Mouse (Mus musculus) heart, embryonic 16.5 days (tissue): Measurements from ENCODE around the gene Tepsin. TPM values are rescaled to one million over a fixed set of nuclear protein-coding genes. Genes with fewer than 3 reads are reported as not detected.

Experiments
- ATAC-seq: fragments of 200-750 bp; cut with Nextera tagmentation; replicated peaks from 2 replicates; pipeline ENCODE4 v1.8.0; 2017; ENCODE audit warnings: moderate number of reproducible peaks; ENCODE audit not compliant: insufficient read depth, low FRiP score; ENCODE audit errors: extremely low read depth
- H3K27ac ChIP-seq: fragments of 300-500 bp; sonication (generic); 2 replicates; pipeline ENCODE4 v1.5.1; 2014; ENCODE audit warnings: mild to moderate bottlenecking, low read length, control low read depth, moderate library complexity
- H3K27me3 ChIP-seq: fragments of 300-500 bp; sonication (generic); 2 replicates; pipeline ENCODE4 v1.6.1; 2014; ENCODE audit warnings: low read length, mixed read lengths; ENCODE audit not compliant: control insufficient read depth, insufficient read depth
- H3K36me3 ChIP-seq: fragments of 300-500 bp; sonication (generic); 2 replicates; pipeline ENCODE4 v1.6.1; 2014; ENCODE audit not compliant: control insufficient read depth, insufficient read depth
- H3K4me1 ChIP-seq: fragments of 300-500 bp; sonication (generic); 2 replicates; pipeline ENCODE4 v1.6.1; 2014; ENCODE audit warnings: low read length, mixed read lengths; ENCODE audit not compliant: control insufficient read depth, insufficient read depth
- H3K4me2 ChIP-seq: fragments of 300-500 bp; sonication (generic); 2 replicates; pipeline ENCODE4 v1.6.1; 2014; ENCODE audit warnings: low read depth, mild to moderate bottlenecking, control low read depth, low read length
- H3K4me3 ChIP-seq: fragments of 300-500 bp; sonication (generic); 2 replicates; pipeline ENCODE4 v1.5.1; 2014; ENCODE audit warnings: mild to moderate bottlenecking, control low read depth, low read length
- H3K9ac ChIP-seq: fragments of 300-500 bp; sonication (generic); 2 replicates; pipeline ENCODE4 v1.6.1; 2014; ENCODE audit warnings: low read length, control low read depth
- H3K9me3 ChIP-seq: fragments of 300-500 bp; sonication (generic); replicated peaks from 2 replicates; pipeline ENCODE4 v1.6.1; 2016; ENCODE audit warnings: low read length; ENCODE audit not compliant: control insufficient read depth
- WGBS: fragments of 180-500 bp; shearing (Covaris S2); extraction: QIAGEN DNeasy Blood & Tissue Kit; methylation state at CpG from one replicate; pipeline ENCODE4 v1.1.7; 2014; 5-methylcytosine and 5-hydroxymethylcytosine counted together
- polyA plus RNA-seq: library from polyadenylated mRNA; unstranded; fragments of >200 nt; fragmentation: Nextera tagmentation; extraction: Ambion mirVana; gene quantifications from 2 replicates; pipeline ENCODE4 v1.2.1, GENCODE M21; 2015

Gene Tepsin
- polyA plus RNA-seq, 1 experiment from 2014 or later, result 16.9 TPM

DNA sequence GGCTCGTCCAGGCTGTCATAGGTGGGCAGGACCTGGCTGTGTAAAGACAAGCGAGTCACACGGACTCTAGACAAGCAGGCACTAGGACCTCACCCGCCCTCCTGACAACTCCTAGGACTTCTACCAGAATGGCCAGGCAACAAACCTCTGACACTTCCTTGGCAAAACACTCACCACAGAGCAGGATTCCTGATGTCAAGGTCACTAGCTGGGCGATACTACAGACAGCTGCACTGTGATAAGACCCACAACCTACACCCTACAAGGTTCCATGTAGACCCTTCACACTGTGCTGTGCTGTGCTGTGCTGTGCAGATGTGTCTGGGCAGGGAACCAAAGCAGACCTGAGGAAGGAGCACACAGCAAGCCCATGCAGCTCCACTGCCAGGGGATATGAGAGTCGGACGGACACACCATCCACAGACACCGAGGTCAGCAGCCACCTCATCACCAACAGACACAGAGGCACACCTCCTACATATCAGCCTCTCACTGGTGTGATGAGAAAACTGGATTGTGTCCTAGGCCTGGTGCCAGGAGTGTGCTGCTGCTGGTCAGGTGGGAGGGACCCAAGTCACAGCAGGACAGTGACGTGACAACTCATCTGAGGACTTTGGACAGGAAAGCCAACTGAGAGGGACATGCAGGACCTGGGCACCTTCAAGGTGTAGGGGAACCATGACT, 36.5 kb upstream of the Tepsin start:
- Histone ChIP-seq H3K9me3 (no peaks in the 10 kb centered on the region), H3K4me1 (peaks cover 57% of the 10 kb centered on the region), H3K4me2 (peak overlapping the region; percentile 2; the same call in 1 of the 2 replicates), H3K9ac (no peak overlapping the region), H3K27ac (peak overlapping the region; percentile 94), H3K36me3 (peaks cover 27% of the 10 kb centered on the region), H3K4me3 (no peak overlapping the region), H3K27me3 (no peaks in the 10 kb centered on the region)
- peak; percentile 50 for ATAC-seq
- 45% methylated on average over 9 of the region's 9 CpGs for WGBS

DNA sequence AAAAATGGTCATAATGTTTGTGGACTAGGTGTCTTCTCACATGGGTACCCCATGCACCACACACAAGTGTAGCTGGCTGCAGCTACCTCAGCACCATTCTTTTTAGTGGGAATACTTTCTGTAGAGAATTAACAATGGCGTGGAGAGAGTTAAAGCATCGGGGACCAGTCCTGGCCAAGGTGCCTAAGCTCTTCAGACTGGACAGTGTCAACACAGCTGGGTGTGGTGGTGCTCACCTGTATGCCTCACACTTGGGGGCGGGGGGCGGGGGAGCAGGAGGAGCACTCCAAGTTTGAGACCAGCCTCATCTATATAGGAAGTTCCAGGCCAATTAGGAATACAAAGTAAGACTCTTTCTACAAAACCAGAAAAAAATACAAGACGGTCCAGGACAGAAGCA, 35.6 kb upstream of the Tepsin start:
- no peak overlapping the region for H3K9ac ChIP-seq
- H3K4me3 ChIP-seq, result no peak overlapping the region
- H3K27me3 ChIP-seq, result no peaks in the 10 kb centered on the region
- H3K9me3 ChIP-seq, result no peaks in the 10 kb centered on the region
- peak overlapping the region; percentile 94 for H3K27ac ChIP-seq
- peaks cover 30% of the 10 kb centered on the region for H3K36me3 ChIP-seq
- peaks cover 49% of the 10 kb centered on the region for H3K4me1 ChIP-seq
- 85% methylated on average over 5 of the region's 5 CpGs for WGBS
- ATAC-seq, result no peak
- no peak overlapping the region for H3K4me2 ChIP-seq

DNA sequence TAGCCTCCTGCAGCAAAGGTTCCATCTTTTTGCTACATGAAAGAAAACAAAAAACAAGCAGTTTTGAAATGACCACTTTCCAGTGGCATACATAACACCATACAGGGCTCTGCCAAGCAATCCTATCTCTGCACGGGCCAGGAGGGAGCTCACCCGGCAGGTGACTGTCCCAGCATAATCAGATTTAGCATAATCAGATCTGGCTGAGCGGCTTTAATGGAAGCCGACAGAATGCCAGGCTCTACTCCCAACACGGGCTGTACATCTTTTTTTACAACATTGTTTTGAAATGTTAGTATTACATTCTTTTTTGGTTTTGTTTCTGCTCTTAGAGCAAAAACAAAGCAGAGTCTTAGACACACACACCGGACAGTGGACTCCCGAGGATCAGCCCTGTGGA, 30.8 kb upstream of the Tepsin start:
- no peaks in the 10 kb centered on the region for H3K27me3 ChIP-seq
- WGBS, result 86% methylated on average over 7 of the region's 7 CpGs
- no peak for ATAC-seq
- no peak overlapping the region for H3K4me2 ChIP-seq
- H3K4me3 ChIP-seq, result no peak overlapping the region
- no peaks in the 10 kb centered on the region for H3K9me3 ChIP-seq
- H3K27ac ChIP-seq, result no peak overlapping the region
- peaks cover 45% of the 10 kb centered on the region for H3K36me3 ChIP-seq
- H3K4me1 ChIP-seq, result peaks cover 2% of the 10 kb centered on the region
- no peak overlapping the region for H3K9ac ChIP-seq

DNA sequence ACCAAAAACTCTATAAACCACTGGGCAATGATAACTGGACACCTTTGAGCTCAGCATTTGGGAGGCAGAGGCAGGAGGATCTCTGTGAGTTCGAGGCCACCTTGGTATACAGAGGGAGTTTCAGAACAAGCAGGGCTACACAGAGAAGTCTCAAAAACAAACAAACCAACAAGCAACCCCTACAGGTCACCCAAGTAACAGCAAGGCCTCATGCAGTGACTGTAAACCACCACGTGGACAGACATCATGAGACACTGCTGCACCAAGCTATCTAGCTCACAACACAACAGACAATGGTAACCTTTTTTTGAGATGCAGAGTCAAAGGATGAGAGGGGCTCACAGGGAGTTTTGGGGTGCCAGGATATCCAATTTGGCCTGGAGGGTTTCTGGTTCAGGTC, 28.3 kb upstream of the Tepsin start:
- H3K4me2 ChIP-seq, result no peak overlapping the region
- WGBS, result 88% methylated on average over 2 of the region's 2 CpGs
- H3K27me3 ChIP-seq, result no peaks in the 10 kb centered on the region
- ATAC-seq, result no peak
- no peaks in the 10 kb centered on the region for H3K9me3 ChIP-seq
- no peak overlapping the region for H3K9ac ChIP-seq
- H3K4me1 ChIP-seq, result no peaks in the 10 kb centered on the region
- H3K36me3 ChIP-seq, result peaks cover 34% of the 10 kb centered on the region
- H3K4me3 ChIP-seq, result no peak overlapping the region
- no peak overlapping the region for H3K27ac ChIP-seq

DNA sequence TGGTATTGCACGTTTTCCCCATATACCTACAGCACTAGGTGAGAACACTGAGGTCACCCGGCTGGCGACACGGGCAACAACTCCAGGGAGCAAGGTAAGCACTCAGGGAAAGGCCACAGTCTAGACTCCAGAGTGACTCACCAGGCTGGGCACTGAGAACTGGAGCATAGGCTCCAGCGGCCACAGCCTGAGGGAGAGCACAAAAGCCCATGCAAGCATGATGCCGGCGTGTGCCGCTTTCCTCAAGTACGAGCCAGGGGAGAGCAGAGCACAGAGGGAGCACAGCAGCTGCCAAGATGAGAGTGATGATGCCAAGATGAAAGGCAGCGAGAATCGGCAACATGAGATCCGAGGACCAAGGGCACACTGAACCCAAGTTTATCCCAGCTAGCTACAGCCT, 23.6 kb upstream of the Tepsin start:
- Histone ChIP-seq H3K9ac (no peak overlapping the region), H3K9me3 (no peaks in the 10 kb centered on the region), H3K36me3 (peaks cover 10% of the 10 kb centered on the region; the same call in 1 of the 2 replicates), H3K4me3 (no peak overlapping the region), H3K27ac (no peak overlapping the region), H3K4me1 (peaks cover 8% of the 10 kb centered on the region), H3K4me2 (no peak overlapping the region), H3K27me3 (no peaks in the 10 kb centered on the region)
- 83% methylated on average over 12 of the region's 12 CpGs for WGBS
- ATAC-seq, result no peak

DNA sequence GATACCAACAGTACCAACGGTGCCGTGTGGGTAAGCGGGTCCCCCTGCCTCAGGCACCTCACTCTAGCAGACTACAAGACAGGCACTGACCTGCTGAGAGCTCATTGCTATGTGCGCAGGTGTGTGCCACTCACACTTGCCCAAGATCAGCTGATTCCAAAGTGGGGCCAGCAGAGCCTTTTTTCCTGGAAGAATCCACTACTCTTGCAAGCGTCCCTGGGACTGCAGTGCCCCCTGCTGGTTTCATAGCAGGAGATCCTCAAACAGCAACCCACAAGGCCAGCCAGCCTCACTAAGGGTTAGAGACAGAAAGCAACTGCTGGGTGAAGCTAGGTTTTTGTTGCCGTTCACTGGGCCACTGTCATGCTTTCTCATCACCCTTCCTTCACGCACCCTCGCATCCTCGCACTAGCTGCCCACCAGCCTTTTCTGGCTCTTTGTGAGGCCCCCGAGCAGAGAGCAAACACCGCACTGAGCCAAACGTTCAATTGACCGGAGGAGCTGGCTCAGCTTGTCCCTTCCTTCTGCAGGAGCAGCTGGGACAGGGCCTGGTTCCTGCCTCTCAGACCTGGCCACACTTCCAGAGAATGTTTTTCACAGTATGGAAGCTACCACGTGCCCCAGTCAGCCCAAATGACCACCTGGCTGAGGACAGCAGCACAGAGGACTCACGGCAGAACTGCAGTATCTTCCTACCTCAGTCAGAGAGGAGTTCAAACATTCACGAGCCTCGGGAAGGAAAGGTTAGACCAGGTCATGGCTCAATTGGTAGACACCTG, 22.3 kb upstream of the Tepsin start:
- no peak for ATAC-seq
- no peak overlapping the region for H3K4me3 ChIP-seq
- no peak overlapping the region for H3K4me2 ChIP-seq
- WGBS, result 85% methylated on average over 17 of the region's 17 CpGs
- peak overlapping the region; percentile 9; the same call in 1 of the 2 replicates for H3K9ac ChIP-seq
- H3K9me3 ChIP-seq, result no peaks in the 10 kb centered on the region
- no peak overlapping the region for H3K27ac ChIP-seq
- peaks cover 8% of the 10 kb centered on the region for H3K4me1 ChIP-seq
- H3K36me3 ChIP-seq, result peaks cover 8% of the 10 kb centered on the region
- no peaks in the 10 kb centered on the region for H3K27me3 ChIP-seq

DNA sequence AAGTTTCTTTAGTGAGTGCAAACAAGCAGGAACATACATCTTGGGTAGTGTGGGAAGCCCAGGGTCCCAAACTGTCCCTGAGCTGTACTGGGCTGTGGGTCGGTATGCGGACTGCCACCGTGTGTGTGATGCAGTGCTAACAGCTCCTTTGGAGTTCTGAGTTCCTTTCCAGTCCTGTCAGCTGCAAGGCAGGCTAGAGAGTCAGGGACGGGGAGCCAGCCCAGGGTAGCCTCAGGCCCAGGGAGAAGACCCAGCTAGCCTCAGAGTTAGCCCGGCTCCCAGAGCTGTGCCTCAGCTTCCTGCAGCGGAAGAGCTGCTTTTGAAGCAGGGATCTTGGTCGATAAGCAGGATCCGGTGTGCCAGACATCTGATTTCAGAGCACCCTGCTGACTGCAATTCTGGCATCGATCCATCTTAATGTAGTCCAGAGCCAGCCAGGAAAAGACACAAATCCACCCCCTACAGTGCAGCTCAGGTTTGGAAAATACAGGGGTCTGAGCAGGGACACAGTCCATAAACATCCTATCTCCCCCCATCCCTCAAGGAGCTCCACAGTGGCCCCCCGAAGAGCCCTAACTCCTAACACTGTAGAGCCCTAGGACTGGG, 21.5 kb upstream of the Tepsin start:
- ATAC-seq, result peak; percentile 53; the same call in 1 of the 2 replicates
- no peak overlapping the region for H3K27ac ChIP-seq
- no peaks in the 10 kb centered on the region for H3K27me3 ChIP-seq
- H3K4me1 ChIP-seq, result peaks cover 8% of the 10 kb centered on the region
- H3K4me3 ChIP-seq, result no peak overlapping the region
- no peak overlapping the region; the same call in 1 of the 2 replicates for H3K9ac ChIP-seq
- peaks cover 9% of the 10 kb centered on the region for H3K36me3 ChIP-seq
- H3K4me2 ChIP-seq, result no peak overlapping the region
- WGBS, result 50% methylated on average over 10 of the region's 10 CpGs
- no peaks in the 10 kb centered on the region for H3K9me3 ChIP-seq

DNA sequence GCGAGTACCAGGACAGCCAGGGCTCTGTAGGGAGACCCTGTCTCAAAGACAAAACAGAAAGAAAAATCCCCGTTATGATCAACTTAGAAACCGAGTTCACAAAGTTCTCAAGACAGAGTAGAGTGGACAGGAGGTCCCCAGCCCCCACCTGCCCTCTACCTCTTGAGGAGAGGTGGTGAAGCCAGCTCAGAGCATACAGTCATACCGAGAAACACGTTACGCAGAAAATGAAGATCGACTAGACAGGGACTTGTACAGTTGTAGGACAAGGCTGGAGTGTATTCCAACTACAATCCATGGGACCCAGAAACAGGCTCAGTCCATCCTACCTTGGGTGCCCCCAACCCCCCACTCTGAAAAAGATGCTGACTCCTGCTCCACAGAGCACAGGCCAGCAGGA, 20.6 kb upstream of the Tepsin start:
- WGBS, result 92% methylated on average over 7 of the region's 7 CpGs
- H3K36me3 ChIP-seq, result peaks cover 12% of the 10 kb centered on the region

DNA sequence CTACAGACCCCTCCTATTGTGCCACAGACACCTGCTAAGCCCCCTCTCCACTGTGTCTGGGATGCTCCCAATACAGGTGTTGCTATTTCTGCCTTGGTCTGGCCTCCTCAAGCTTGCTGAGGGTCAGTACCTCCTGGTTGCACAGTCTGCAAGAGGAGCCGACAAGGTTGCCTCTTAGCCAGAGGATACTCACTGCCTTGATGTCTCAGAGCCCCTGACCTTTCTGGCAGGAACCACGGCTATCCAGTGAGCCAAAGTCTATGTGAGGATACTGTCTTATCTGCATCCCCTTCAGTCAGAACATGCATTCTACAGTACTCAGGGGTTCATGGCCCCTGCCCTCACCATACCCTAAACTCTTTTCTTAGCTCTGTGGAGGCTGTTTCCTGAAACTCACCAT, 19.1 kb upstream of the Tepsin start:
- H3K4me3 ChIP-seq, result no peak overlapping the region
- no peak overlapping the region for H3K4me2 ChIP-seq
- H3K36me3 ChIP-seq, result peaks cover 10% of the 10 kb centered on the region
- WGBS, result 83% methylated on average over 2 of the region's 2 CpGs
- H3K4me1 ChIP-seq, result peaks cover 19% of the 10 kb centered on the region
- H3K27ac ChIP-seq, result no peak overlapping the region
- no peaks in the 10 kb centered on the region for H3K9me3 ChIP-seq
- no peaks in the 10 kb centered on the region for H3K27me3 ChIP-seq
- H3K9ac ChIP-seq, result no peak overlapping the region
- ATAC-seq, result no peak

More for the DNA sequence above, 20.6 kb upstream of the Tepsin start:
- no peak overlapping the region for H3K27ac ChIP-seq
- H3K4me1 ChIP-seq, result peaks cover 8% of the 10 kb centered on the region
- H3K4me2 ChIP-seq, result no peak overlapping the region
- H3K9ac ChIP-seq, result no peak overlapping the region
- no peaks in the 10 kb centered on the region for H3K9me3 ChIP-seq
- no peaks in the 10 kb centered on the region for H3K27me3 ChIP-seq
- no peak for ATAC-seq
- H3K4me3 ChIP-seq, result no peak overlapping the region
